Mouse (Mus musculus) heart, postnatal 0 days (tissue): ENCODE measurements around the gene Gm10024. TPM values are rescaled to one million over a fixed set of nuclear protein-coding genes. Genes with fewer than 3 reads are reported as not detected.
"Not testable (repeated sequence)": the region's sequence is repeated elsewhere in the genome, so short reads cannot be mapped to it uniquely, and the experiment has no call there.

Experiments
- ATAC-seq: fragments of 200-750 bp; cut with Nextera tagmentation; 2 replicates; pipeline ENCODE4 v1.8.0; 2017; ENCODE audit warnings: low read depth, moderate number of reproducible peaks, moderate library complexity; ENCODE audit not compliant: insufficient read depth
- DNase-seq: peaks from one replicate; pipeline ENCODE4 v3.0.0-alpha.2; 2016; ENCODE audit warnings: low spot score
- H3K27ac ChIP-seq: fragments of 300-500 bp; sonication (generic); 2 replicates; pipeline ENCODE4 v1.5.1; 2014; ENCODE audit warnings: low read depth, mild to moderate bottlenecking
- H3K27me3 ChIP-seq: fragments of 300-500 bp; sonication (generic); 2 replicates; pipeline ENCODE4 v1.6.1; 2014; ENCODE audit warnings: low read length, mixed read lengths; ENCODE audit not compliant: control insufficient read depth, insufficient read depth
- H3K36me3 ChIP-seq: fragments of 300-500 bp; sonication (generic); replicated peaks from 2 replicates; pipeline ENCODE4 v1.6.1; 2014; ENCODE audit warnings: low read length, mixed read lengths; ENCODE audit not compliant: control insufficient read depth, insufficient read depth
- H3K4me1 ChIP-seq: fragments of 300-500 bp; sonication (generic); 2 replicates; pipeline ENCODE4 v1.6.1; 2014; ENCODE audit warnings: antibody characterized with exemption; ENCODE audit not compliant: control insufficient read depth, insufficient read depth
- H3K4me2 ChIP-seq: fragments of 300-500 bp; sonication (generic); 2 replicates; pipeline ENCODE4 v1.6.1; 2014; ENCODE audit warnings: low read depth, mild to moderate bottlenecking, low read length, moderate library complexity
- H3K4me3 ChIP-seq: fragments of 300-500 bp; sonication (generic); 2 replicates; pipeline ENCODE4 v1.5.1; 2014; ENCODE audit warnings: low read depth, low read length
- H3K9ac ChIP-seq: fragments of 300-500 bp; sonication (generic); replicated peaks from 2 replicates; pipeline ENCODE4 v1.6.1; 2014; ENCODE audit warnings: low read depth, low read length, mixed read lengths
- H3K9me3 ChIP-seq: fragments of 300-500 bp; sonication (generic); replicated peaks from 2 replicates; pipeline ENCODE4 v1.6.1; 2016; ENCODE audit warnings: low read length; ENCODE audit not compliant: control insufficient read depth
- CTCF ChIP-seq: IDR thresholded peaks from 2 replicates; pipeline ENCODE4 v1.5.1; 2016; ENCODE audit warnings: antibody characterized with exemption, control low read depth, low read depth
- EP300 ChIP-seq: IDR thresholded peaks from 2 replicates; pipeline ENCODE4 v1.6.1; 2016; ENCODE audit warnings: antibody characterized with exemption, low read depth
- WGBS: fragments of 180-500 bp; shearing (Covaris S2); extraction: QIAGEN DNeasy Blood & Tissue Kit; methylation state at CpG from one replicate; pipeline ENCODE4 v1.1.7; 2014; 5-methylcytosine and 5-hydroxymethylcytosine counted together
- polyA plus RNA-seq: library from polyadenylated mRNA; unstranded; fragments of >200 nt; fragmentation: Nextera tagmentation; extraction: Ambion mirVana; gene quantifications from 2 replicates; pipeline ENCODE4 v1.2.1, GENCODE M21; 2015
- total RNA-seq: library from RNA; depleted of rRNA; stranded (reverse); fragments of >200 nt; gene quantifications from 2 replicates; pipeline ENCODE4 v1.2.3, GENCODE M21; 2014; ENCODE audit warnings: low replicate concordance

The Gm10024 gene
- total and polyA plus RNA-seq, 2 experiments from 2014 or later, result not detected

DNA sequence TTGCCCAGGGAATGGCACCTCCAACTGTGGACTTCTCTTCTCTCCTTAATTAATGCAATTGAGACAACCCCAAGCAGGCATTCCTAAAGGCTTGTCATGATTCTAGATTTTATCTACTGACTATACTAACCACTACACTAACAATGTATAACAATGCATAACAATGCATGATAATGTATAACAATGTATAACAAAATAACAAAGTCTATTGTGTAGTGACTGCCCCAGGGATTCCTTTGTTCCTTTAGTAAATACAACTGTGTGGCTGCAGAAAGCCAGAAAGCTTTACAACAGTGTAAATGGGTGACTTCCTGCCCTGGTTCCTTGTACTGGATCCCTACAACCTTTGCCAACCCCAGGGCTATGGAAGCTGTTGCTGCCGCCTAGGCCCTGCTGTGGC, 24.7 kb downstream of the Gm10024 start:
- TF ChIP-seq CTCF, result no peak
- no peak for TF ChIP-seq EP300
- no peak for ATAC-seq
- 86% methylated on average over 1 of the region's 1 CpGs for WGBS

GRCm38 (mm10) chr10:77738929-77739328, 27.7 kb downstream of the Gm10024 start:
- DNase-seq, result no peak
- Histone ChIP-seq H3K36me3 (no peaks in the 10 kb centered on the region), H3K9ac (no peak overlapping the region), H3K27ac (no peak overlapping the region), H3K9me3 (no peaks in the 10 kb centered on the region; the same call in 1 of the 2 replicates), H3K4me1 (no peaks in the 10 kb centered on the region), H3K4me3 (no peak overlapping the region), H3K27me3 (no peaks in the 10 kb centered on the region), H3K4me2 (no peak overlapping the region)
- ATAC-seq, result no peak
- WGBS, result 76% methylated on average over 4 of the region's 4 CpGs
- no peak for TF ChIP-seq EP300

More for the DNA sequence above, 24.7 kb downstream of the Gm10024 start:
- no peak overlapping the region for H3K9ac ChIP-seq
- no peaks in the 10 kb centered on the region for H3K36me3 ChIP-seq
- H3K4me3 ChIP-seq, result no peak overlapping the region
- no peak overlapping the region for H3K27ac ChIP-seq
- H3K9me3 ChIP-seq, result no peaks in the 10 kb centered on the region; the same call in 1 of the 2 replicates
- no peak overlapping the region for H3K4me2 ChIP-seq
- H3K27me3 ChIP-seq, result no peaks in the 10 kb centered on the region
- no peaks in the 10 kb centered on the region for H3K4me1 ChIP-seq
- no peak for DNase-seq

- not testable (repeated sequence) for DNase-seq, H3K4me2 ChIP-seq, H3K4me3 ChIP-seq, H3K9me3 ChIP-seq, H3K27me3 ChIP-seq, H3K36me3 ChIP-seq, H3K4me1 ChIP-seq, H3K27ac ChIP-seq, H3K9ac ChIP-seq, ATAC-seq
- 53% methylated on average over 4 of the region's 5 CpGs for WGBS
Measured at GRCm38 (mm10) chr10:77741924-77742688, 30.8 kb downstream of the Gm10024 start, which contains the start of gene Gm18596. Gene Gm18596 (minus strand): TSS chr10:77742638.

DNA sequence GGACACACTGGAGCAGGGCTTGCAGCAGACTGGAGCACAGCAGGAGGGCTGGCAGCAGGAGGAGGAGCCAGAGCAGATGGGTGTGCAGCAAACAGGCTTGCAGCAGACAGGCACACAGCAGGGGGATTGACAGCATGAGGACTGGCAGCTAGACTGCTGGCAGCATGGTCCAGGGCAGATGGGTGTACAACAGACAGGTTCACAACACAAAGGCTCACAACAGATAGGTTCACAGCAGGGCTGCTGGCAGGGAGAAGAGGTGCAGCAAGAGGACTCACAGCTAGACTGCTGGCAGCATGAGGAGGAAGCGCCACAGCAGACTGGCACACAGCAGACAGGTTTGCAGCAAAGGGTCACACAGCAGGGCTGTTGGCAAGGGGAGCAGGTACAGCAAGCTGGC, 39.4 kb downstream of the Gm10024 start:
- H3K4me1 ChIP-seq, H3K9ac ChIP-seq, H3K27ac ChIP-seq, H3K27me3 ChIP-seq, H3K9me3 ChIP-seq, ATAC-seq, H3K4me2 ChIP-seq, H3K4me3 ChIP-seq, DNase-seq, H3K36me3 ChIP-seq: not testable (repeated sequence)
- 53% methylated on average over 1 of the region's 1 CpGs for WGBS

DNA sequence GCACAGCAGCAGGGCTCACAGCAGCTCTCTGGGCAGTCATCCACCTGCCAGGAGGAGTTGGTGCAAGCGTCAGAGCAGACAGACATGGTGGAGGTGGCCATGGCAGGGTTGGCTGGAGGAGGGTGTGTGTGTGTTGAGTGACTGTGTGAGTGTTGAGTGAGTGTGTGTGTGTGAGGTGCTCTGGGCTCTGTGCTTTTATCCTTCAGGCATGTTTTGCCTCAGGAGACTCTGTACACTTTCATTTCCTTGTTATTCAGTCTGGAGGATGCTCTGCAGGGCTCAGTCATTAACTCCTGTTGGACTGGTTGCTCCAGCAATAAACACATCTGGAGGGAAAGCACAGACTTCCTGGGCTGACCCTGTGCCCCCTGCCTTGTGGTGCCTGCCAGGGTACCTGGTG, 40.0 kb downstream of the Gm10024 start, which contains the start of gene Gm9736:
Gene Gm9736 (minus strand): TSS at position 101 of the 400 bp plus-strand sequence.
- H3K27ac ChIP-seq, H3K27me3 ChIP-seq, H3K4me3 ChIP-seq, ATAC-seq, H3K9me3 ChIP-seq, H3K36me3 ChIP-seq, DNase-seq, H3K4me1 ChIP-seq, H3K4me2 ChIP-seq, H3K9ac ChIP-seq: not testable (repeated sequence)
- 13% methylated on average over 1 of the region's 1 CpGs for WGBS

DNA sequence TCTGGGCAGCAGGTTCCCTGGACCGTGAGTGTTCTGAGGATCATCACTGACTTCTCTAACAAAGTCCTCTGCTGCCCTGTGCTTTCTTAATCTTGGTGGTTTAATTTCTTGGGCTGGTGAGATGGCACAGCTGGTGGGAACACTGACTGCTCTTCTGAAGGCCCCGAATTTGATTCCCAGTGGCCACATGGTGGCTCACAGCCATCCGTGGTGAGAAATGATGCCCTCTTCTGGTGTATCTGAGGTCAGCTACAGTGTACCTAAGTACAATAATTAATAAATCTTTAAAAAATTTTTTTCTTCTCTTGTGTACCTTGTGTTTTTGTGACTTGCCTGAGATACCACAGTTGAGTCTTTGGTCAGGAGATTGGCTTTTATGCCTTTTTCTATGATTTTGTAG, 41.1 kb downstream of the Gm10024 start:
- H3K4me3 ChIP-seq, H3K4me1 ChIP-seq, H3K9me3 ChIP-seq, H3K27me3 ChIP-seq, ATAC-seq, H3K27ac ChIP-seq, H3K9ac ChIP-seq, H3K4me2 ChIP-seq, H3K36me3 ChIP-seq, DNase-seq: not testable (repeated sequence)
- 65% methylated on average over 3 of the region's 3 CpGs for WGBS
